Mouse (Mus musculus): ENCODE measurements at regions not wholly inside any gene's neighbourhood (a gene's known extent, or its start where the extent isn't known, plus 50 kb on each side); places are given as distances from the start of the nearest gene placed in this dataset.

DNA sequence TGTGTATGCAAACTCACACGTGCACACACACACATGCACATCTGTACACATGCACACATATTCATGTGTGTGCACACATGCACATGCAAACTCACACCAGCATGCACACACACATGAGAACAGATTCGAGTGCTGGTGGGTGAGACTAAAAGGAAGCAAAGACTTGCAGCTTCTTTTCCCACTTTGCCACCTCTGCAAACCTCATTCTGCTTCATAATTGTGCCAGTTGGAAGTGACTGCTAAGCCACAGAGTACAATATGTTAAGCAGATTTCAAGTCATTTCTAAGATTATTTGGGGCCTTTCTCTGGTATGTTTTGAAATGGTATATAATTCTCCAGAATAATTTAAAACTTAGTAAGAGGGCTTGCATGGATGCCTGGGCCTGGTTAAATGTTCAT lies 157.4 kb downstream of the Ankrd50 start:
- no peak overlapping the region for H3K4me3 ChIP-seq (ENCODE audit: insufficient read depth, low read depth, low read length)
- TF ChIP-seq CTCF (IDR thresholded peaks at IDR 0.05; ENCODE audit: insufficient read depth, low read depth, low read length) = no peak
- no peak for TF ChIP-seq POLR2A (IDR thresholded peaks at IDR 0.05; ENCODE audit: insufficient read depth, low read depth, low read length)
- WGBS = 88% methylated on average over 2 of the region's 2 CpGs
- H3K4me1 ChIP-seq (ENCODE audit: control insufficient read depth, insufficient read depth, low read length) = no peaks in the 10 kb centered on the region
- no peak overlapping the region for H3K27ac ChIP-seq (ENCODE audit: insufficient read depth, low read depth, low read length)

- H3K27ac ChIP-seq (ENCODE audit: insufficient read depth, low read depth, low read length) = no peak overlapping the region
- TF ChIP-seq CTCF (IDR thresholded peaks at IDR 0.05; ENCODE audit: insufficient read depth, low read depth, low read length) (no peak), POLR2A (IDR thresholded peaks at IDR 0.05; ENCODE audit: insufficient read depth, low read depth, low read length) (no peak)
- H3K4me3 ChIP-seq (ENCODE audit: insufficient read depth, low read depth, low read length) = no peak overlapping the region
- no peaks in the 10 kb centered on the region for H3K4me1 ChIP-seq (ENCODE audit: control insufficient read depth, insufficient read depth, low read length)
These were observed 158.4 kb downstream of the Ankrd50 start for GRCm38 (mm10) chr3:38326211-38326610.

DNA sequence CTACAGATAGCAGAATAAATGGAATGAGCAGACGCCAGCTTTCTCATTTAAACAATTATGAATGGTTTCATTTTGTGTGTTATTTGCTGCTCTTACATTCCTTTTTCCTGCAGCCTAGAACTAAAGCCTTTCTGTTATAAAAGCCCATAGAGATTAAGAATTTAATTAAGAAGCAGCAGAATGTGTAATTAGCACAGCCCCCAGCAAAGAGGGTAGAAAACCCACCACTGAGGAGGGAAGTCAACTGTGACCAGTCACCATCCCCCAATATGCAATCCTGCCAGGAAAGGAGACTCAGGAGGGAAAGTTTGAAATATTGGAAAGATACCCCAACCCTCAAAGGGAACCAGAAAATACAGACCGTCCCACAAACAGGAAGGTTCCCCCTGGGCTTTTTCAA lies 160.0 kb downstream of the Ankrd50 start:
- Histone ChIP-seq H3K27ac (ENCODE audit: insufficient read depth, low read depth, low read length) (no peak overlapping the region), H3K4me1 (ENCODE audit: control insufficient read depth, insufficient read depth, low read length) (no peaks in the 10 kb centered on the region), H3K4me3 (ENCODE audit: insufficient read depth, low read depth, low read length) (no peak overlapping the region)
- 62% methylated on average over 2 of the region's 2 CpGs for WGBS
- TF ChIP-seq CTCF (IDR thresholded peaks at IDR 0.05; ENCODE audit: insufficient read depth, low read depth, low read length) (no peak), POLR2A (IDR thresholded peaks at IDR 0.05; ENCODE audit: insufficient read depth, low read depth, low read length) (no peak)

DNA sequence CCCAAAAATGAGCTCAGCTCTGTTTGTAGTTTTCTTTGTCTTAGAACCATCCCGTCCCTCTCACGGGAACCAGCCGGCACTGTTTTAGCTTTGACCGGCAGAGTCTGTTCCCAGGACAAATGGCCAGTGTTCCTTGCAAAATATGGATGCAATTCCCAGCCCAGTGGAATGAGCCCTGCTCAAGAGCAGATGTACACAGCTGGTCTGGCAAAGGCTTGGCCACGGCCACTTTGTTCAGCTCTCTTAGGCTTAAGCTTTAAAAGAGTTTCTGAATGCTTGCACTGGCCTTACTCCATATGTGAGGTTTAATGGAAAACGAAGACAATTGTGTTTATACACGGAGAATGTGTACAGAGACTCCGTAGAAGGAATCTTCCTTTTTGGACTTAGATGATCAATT lies 162.2 kb downstream of the Ankrd50 start:
- 70% methylated on average over 8 of the region's 8 CpGs for WGBS
- H3K4me3 ChIP-seq (ENCODE audit: insufficient read depth, low read depth, low read length) = no peak overlapping the region
- H3K27ac ChIP-seq (ENCODE audit: insufficient read depth, low read depth, low read length) = no peak overlapping the region
- TF ChIP-seq CTCF (IDR thresholded peaks at IDR 0.05; ENCODE audit: insufficient read depth, low read depth, low read length) = no peak
- no peak for TF ChIP-seq POLR2A (IDR thresholded peaks at IDR 0.05; ENCODE audit: insufficient read depth, low read depth, low read length)
- no peaks in the 10 kb centered on the region for H3K4me1 ChIP-seq (ENCODE audit: control insufficient read depth, insufficient read depth, low read length)

DNA sequence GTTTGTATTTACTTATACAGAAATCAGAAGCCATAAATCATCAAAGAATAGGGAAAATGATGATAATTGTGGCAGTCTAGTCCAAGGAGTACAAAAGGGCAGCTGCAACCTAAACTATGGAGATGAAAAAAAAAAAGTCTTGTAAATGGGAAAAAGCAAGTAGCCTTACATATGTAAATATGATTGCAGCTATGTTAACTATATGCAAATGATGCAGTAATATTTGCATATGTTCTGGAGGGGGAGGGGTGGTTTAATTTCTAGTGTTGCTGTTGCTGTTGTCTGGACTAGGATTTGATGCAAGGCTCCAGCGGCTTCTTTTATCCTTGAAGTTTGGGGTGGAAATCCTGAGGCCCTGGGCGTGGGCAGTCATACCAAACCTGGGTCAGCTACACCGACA lies 163.0 kb downstream of the Ankrd50 start:
- TF ChIP-seq CTCF (IDR thresholded peaks at IDR 0.05; ENCODE audit: insufficient read depth, low read depth, low read length) = no peak
- no peak for TF ChIP-seq POLR2A (IDR thresholded peaks at IDR 0.05; ENCODE audit: insufficient read depth, low read depth, low read length)
- 74% methylated on average over 3 of the region's 3 CpGs for WGBS

DNA sequence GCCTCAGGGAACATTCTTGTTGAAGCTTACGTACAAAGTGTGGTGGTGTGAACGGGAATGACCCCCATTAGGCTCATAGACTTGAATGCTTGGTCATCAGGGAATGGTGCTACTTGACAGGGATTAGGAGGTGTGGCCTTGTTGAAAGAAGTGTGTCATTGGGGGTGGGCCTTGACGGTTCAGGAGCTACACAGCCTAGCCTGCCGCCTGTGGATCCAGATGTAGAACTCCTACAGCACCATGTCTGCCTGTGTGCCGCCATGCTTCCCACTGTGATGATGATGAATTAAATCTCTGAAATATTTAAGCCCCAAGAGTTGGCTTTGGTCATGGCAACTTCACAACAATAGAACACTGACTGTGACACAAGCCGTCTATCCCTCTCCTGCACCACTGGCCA lies 163.6 kb downstream of the Ankrd50 start:
- WGBS = 93% methylated on average over 6 of the region's 6 CpGs
- no peak overlapping the region for H3K4me3 ChIP-seq (ENCODE audit: insufficient read depth, low read depth, low read length)
- no peak overlapping the region for H3K27ac ChIP-seq (ENCODE audit: insufficient read depth, low read depth, low read length)
- no peaks in the 10 kb centered on the region for H3K4me1 ChIP-seq (ENCODE audit: control insufficient read depth, insufficient read depth, low read length)
- TF ChIP-seq CTCF (IDR thresholded peaks at IDR 0.05; ENCODE audit: insufficient read depth, low read depth, low read length) (no peak), POLR2A (IDR thresholded peaks at IDR 0.05; ENCODE audit: insufficient read depth, low read depth, low read length) (no peak)

More for the DNA sequence above, 163.0 kb downstream of the Ankrd50 start:
- Histone ChIP-seq H3K4me1 (ENCODE audit: control insufficient read depth, insufficient read depth, low read length) (no peaks in the 10 kb centered on the region), H3K4me3 (ENCODE audit: insufficient read depth, low read depth, low read length) (no peak overlapping the region), H3K27ac (ENCODE audit: insufficient read depth, low read depth, low read length) (no peak overlapping the region)

DNA sequence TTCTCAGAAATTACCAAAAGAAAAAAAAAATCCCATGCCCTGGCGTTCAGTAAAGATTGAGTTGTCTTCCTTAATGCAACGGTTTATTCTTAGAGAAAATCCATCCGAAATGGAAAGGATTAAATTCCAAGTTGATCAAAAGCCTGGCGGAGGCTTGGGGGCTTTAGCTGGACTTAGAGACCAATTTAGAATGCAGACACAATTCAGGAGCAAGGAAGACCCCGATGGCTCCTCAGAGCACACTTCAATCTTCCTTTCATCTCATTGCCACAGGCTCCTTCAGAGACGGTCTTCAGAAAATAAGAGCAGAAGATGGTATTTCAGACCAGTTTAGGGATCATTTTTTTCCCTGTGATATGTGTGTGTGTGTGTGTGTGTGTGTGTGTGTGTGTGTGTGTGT lies 171.8 kb downstream of the Ankrd50 start:
- 65% methylated on average over 6 of the region's 6 CpGs for WGBS
- H3K4me3 ChIP-seq (ENCODE audit: insufficient read depth, low read depth, low read length) = no peak overlapping the region
- H3K4me1 ChIP-seq (ENCODE audit: control insufficient read depth, insufficient read depth, low read length) = no peaks in the 10 kb centered on the region
- TF ChIP-seq CTCF (IDR thresholded peaks at IDR 0.05; ENCODE audit: insufficient read depth, low read depth, low read length) = no peak
- no peak for TF ChIP-seq POLR2A (IDR thresholded peaks at IDR 0.05; ENCODE audit: insufficient read depth, low read depth, low read length)
- no peak overlapping the region for H3K27ac ChIP-seq (ENCODE audit: insufficient read depth, low read depth, low read length)

GRCm38 (mm10) chr3:38312121-38312520 lies 172.5 kb downstream of the Ankrd50 start:
- no peak overlapping the region for H3K27ac ChIP-seq (ENCODE audit: insufficient read depth, low read depth, low read length)
- no peak overlapping the region for H3K4me3 ChIP-seq (ENCODE audit: insufficient read depth, low read depth, low read length)
- no peaks in the 10 kb centered on the region for H3K4me1 ChIP-seq (ENCODE audit: control insufficient read depth, insufficient read depth, low read length)
- TF ChIP-seq POLR2A (IDR thresholded peaks at IDR 0.05; ENCODE audit: insufficient read depth, low read depth, low read length) (no peak), CTCF (IDR thresholded peaks at IDR 0.05; ENCODE audit: insufficient read depth, low read depth, low read length) (no peak)
- 67% methylated on average over 3 of the region's 3 CpGs for WGBS

DNA sequence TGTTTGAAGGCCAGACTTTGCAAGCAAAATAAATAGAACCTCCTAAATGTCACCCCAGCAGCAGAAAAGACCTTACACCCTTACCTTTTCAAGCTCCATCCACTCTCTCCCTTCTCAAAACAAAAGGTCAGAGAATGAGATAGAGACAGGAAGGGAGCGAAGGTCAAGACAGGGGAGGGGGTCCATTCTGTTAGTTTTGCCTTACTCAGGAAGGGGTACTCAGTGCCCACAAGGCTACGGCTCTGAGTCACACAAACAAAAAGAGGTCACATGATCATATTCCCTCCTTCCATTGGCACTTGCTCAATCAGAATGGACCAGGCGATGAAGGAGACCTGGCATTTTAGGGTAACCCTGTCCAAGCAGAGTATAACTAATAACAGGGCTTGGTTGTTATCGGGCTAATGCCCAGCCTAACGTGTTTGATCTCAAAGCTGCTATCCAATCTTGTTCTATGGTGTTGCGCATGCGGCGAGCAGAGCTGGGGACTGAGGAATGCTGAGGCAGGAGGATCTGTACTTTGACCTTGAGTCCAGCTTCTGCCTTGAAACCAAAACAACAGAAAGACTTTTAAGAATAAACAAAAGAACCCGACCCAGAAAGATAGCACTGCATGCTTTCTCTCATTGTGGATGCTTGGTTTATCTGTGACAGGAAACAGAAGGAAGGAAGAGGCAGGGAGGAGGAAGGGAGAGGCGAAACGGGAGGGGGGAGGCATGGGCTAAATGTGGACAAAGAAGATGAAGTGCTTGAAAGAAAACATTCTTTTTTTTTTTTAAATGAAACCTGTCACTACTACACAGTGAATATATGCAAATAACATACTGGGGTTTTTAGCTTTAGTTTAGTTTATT lies 184.5 kb downstream of the Ankrd50 start:
- 77% methylated on average over 11 of the region's 11 CpGs for WGBS
- TF ChIP-seq POLR2A (IDR thresholded peaks at IDR 0.05; ENCODE audit: insufficient read depth, low read depth, low read length) (no peak), CTCF (IDR thresholded peaks at IDR 0.05; ENCODE audit: insufficient read depth, low read depth, low read length) (no peak)
- H3K27ac ChIP-seq (ENCODE audit: insufficient read depth, low read depth, low read length) = no peak overlapping the region
- H3K4me3 ChIP-seq (ENCODE audit: insufficient read depth, low read depth, low read length) = no peak overlapping the region
- peaks cover 4% of the 10 kb centered on the region for H3K4me1 ChIP-seq (ENCODE audit: control insufficient read depth, insufficient read depth, low read length)
